Mouse (Mus musculus) ES-Bruce4 (cell line): ENCODE results near the gene Pttg1ip. TPM values are rescaled to one million over a fixed set of nuclear protein-coding genes. Genes with fewer than 3 reads are reported as not detected.

Experiments
- H3K27ac ChIP-seq: 2 replicates; pipeline ENCODE4 v1.5.1; 2012; ENCODE audit warnings: low read length, inconsistent platforms; ENCODE audit not compliant: insufficient read depth
- H3K27me3 ChIP-seq: 2 replicates; pipeline ENCODE4 v1.6.1; 2012; ENCODE audit warnings: mild to moderate bottlenecking, low read length, inconsistent platforms; ENCODE audit not compliant: control insufficient read depth, poor library complexity, insufficient read depth, severe bottlenecking
- H3K36me3 ChIP-seq: 2 replicates; pipeline ENCODE4 v1.6.1; 2012; ENCODE audit warnings: inconsistent platforms, mild to moderate bottlenecking, low read length, moderate library complexity; ENCODE audit not compliant: control insufficient read depth, poor library complexity, insufficient read depth, severe bottlenecking
- H3K4me1 ChIP-seq: one replicate; pipeline ENCODE4 v1.8.1; 2011; ENCODE audit warnings: low read length; ENCODE audit not compliant: control insufficient read depth, insufficient read depth
- H3K4me3 ChIP-seq: 2 replicates; pipeline ENCODE4 v1.5.1; 2011; ENCODE audit warnings: low read depth, mild to moderate bottlenecking, low read length
- H3K9ac ChIP-seq: 2 replicates; pipeline ENCODE4 v1.6.1; 2012; ENCODE audit warnings: low read depth, mild to moderate bottlenecking, inconsistent platforms; ENCODE audit not compliant: poor library complexity, severe bottlenecking
- H3K9me3 ChIP-seq: replicated peaks from 2 replicates; pipeline ENCODE4 v1.6.1; 2012; ENCODE audit warnings: mild to moderate bottlenecking, low read length, inconsistent platforms; ENCODE audit not compliant: control insufficient read depth, poor library complexity, insufficient read depth, severe bottlenecking
- CTCF ChIP-seq: IDR thresholded peaks from one replicate; pipeline ENCODE4 v1.8.1; 2011; ENCODE audit warnings: low read depth, low read length
- EP300 ChIP-seq: IDR thresholded peaks from 2 replicates; pipeline ENCODE4 v1.6.1; 2011; ENCODE audit warnings: low read depth, low read length; ENCODE audit not compliant: insufficient read depth
- POLR2A ChIP-seq: IDR thresholded peaks from one replicate; pipeline ENCODE4 v1.8.1; 2011; ENCODE audit warnings: low read length; ENCODE audit not compliant: insufficient read depth
- polyA plus RNA-seq: library from polyadenylated mRNA; stranded (reverse); fragments of >200 nt; gene quantifications from 2 replicates; pipeline ENCODE4 v1.2.4, GENCODE M21; 2011; ENCODE audit warnings: low read depth; ENCODE audit not compliant: missing spikeins, insufficient read depth, insufficient read length

Pttg1ip gene
- polyA plus RNA-seq, 1 experiment = 89.6 TPM

GRCm38 (mm10) chr10:77623639-77624400 lies 42.3 kb downstream of the Pttg1ip start:
- TF ChIP-seq POLR2A (no peak), CTCF (no peak), EP300 (no peak)
- peaks cover 2% of the 10 kb centered on the region for H3K4me1 ChIP-seq
- no peaks in the 10 kb centered on the region for H3K9me3 ChIP-seq
- H3K36me3 ChIP-seq = peaks cover 4% of the 10 kb centered on the region; the same call in 1 of the 2 replicates
- no peaks in the 10 kb centered on the region for H3K27me3 ChIP-seq
- no peak overlapping the region for H3K27ac ChIP-seq
- H3K9ac ChIP-seq = 0 out of 2 replicates have a peak overlapping the region, but pooled peaks have one; percentile 98
- H3K4me3 ChIP-seq = no peak overlapping the region

- Histone ChIP-seq H3K36me3 (peaks cover 4% of the 10 kb centered on the region; the same call in 1 of the 2 replicates), H3K27me3 (no peaks in the 10 kb centered on the region), H3K27ac (no peak overlapping the region), H3K9ac (no peak overlapping the region), H3K9me3 (no peaks in the 10 kb centered on the region), H3K4me1 (peaks cover 2% of the 10 kb centered on the region), H3K4me3 (no peak overlapping the region)
- TF ChIP-seq POLR2A (no peak), CTCF (no peak), EP300 (no peak)
Measured at GRCm38 (mm10) chr10:77624570-77624995, 43.1 kb downstream of the Pttg1ip start.

GRCm38 (mm10) chr10:77626036-77626435 lies 44.5 kb downstream of the Pttg1ip start:
- Histone ChIP-seq H3K4me1 (peaks cover 2% of the 10 kb centered on the region), H3K9ac (no peak overlapping the region), H3K4me3 (no peak overlapping the region), H3K27me3 (no peaks in the 10 kb centered on the region), H3K36me3 (peaks cover 4% of the 10 kb centered on the region; the same call in 1 of the 2 replicates), H3K9me3 (no peaks in the 10 kb centered on the region), H3K27ac (no peak overlapping the region)
- TF ChIP-seq EP300 = no peak
- no peak for TF ChIP-seq CTCF
- no peak for TF ChIP-seq POLR2A

- Histone ChIP-seq H3K27me3 (no peaks in the 10 kb centered on the region), H3K4me1 (peaks cover 2% of the 10 kb centered on the region), H3K4me3 (no peak overlapping the region), H3K27ac (no peak overlapping the region), H3K36me3 (peaks cover 6% of the 10 kb centered on the region), H3K9me3 (no peaks in the 10 kb centered on the region), H3K9ac (no peak overlapping the region)
- no peak for TF ChIP-seq CTCF
- no peak for TF ChIP-seq POLR2A
- TF ChIP-seq EP300 = no peak
Measured at GRCm38 (mm10) chr10:77626591-77626990, 45.1 kb downstream of the Pttg1ip start.

- Histone ChIP-seq H3K4me3 (no peak overlapping the region), H3K36me3 (peaks cover 8% of the 10 kb centered on the region), H3K9me3 (no peaks in the 10 kb centered on the region), H3K9ac (no peak overlapping the region), H3K27me3 (no peaks in the 10 kb centered on the region), H3K27ac (no peak overlapping the region), H3K4me1 (peaks cover 2% of the 10 kb centered on the region)
- TF ChIP-seq EP300 (no peak), POLR2A (no peak), CTCF (peak; percentile 99)
Measured at GRCm38 (mm10) chr10:77627497-77627896, 46.0 kb downstream of the Pttg1ip start.

- Histone ChIP-seq H3K27me3 (no peaks in the 10 kb centered on the region), H3K36me3 (peaks cover 8% of the 10 kb centered on the region), H3K9ac (no peak overlapping the region), H3K4me1 (no peaks in the 10 kb centered on the region), H3K4me3 (no peak overlapping the region), H3K9me3 (no peaks in the 10 kb centered on the region), H3K27ac (no peak overlapping the region)
- no peak for TF ChIP-seq CTCF
- TF ChIP-seq POLR2A = no peak
- TF ChIP-seq EP300 = no peak
Measured at GRCm38 (mm10) chr10:77629163-77629562, 47.6 kb downstream of the Pttg1ip start.
